ENCODE assay signal across 8 mouse cellular contexts in the genomic region with DNA sequence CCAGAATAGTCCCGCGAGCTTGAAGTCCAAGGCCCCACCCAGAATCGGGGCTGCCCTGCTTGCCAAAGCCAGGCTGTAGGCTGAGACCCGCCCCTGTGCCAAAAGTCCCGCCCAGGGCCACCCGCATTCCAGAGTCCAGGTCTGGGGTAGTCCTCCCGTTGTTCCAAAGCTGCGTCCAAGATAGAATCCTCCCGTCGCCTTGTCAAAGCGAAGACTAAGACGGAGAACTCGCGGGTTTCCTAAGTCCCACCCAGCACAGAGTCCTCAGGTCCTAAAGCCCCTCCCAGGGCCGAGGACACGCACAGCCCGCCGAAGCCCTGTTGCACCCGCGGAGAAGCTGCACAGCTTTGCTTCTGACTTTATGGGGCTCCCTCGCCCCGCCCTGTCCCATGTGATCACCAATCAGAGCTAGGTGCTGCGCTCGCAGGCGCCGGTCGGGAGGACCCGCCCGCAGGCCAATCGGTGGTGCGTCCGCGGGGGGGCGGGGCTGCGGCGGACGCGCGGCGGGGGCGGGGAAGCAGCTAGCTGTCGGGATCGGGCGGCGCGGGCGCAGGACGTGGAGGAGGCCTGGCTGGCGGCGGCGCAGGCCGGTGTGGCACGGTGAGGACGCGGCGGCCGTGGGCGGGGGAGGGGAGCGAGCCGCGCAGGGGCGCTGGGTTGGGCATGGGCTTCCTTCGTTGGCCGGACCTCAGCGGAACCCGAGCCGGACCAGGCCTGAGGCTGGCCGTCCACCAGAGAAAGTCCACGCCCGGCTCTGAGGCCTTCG. TPM values are rescaled to one million over a fixed set of nuclear protein-coding genes. Genes with fewer than 3 reads are reported as not detected.
DNase-seq lines count a peak whose midpoint lies in the region; ATAC-seq and TF ChIP-seq lines count a peak whose summit lies in the region.

A gene (plus strand): TSS at position 495 of the 766 bp plus-strand sequence.

- H3K36me3 ChIP-seq in MEL (ENCODE audit: control insufficient read depth in 1 of 2, insufficient read depth in 2 of 2, low read length in 2 of 2) = peaks cover 18% of the 10 kb centered on the region in 2 experiments
- peaks cover 17% of the 10 kb centered on the region for H3K36me3 ChIP-seq in forebrain, postnatal 0 days (ENCODE audit: insufficient read depth)
- peaks cover 14% of the 10 kb centered on the region for H3K36me3 ChIP-seq in lung, embryonic 15.5 days

- peak within 1 kb of the TSS; percentile 79 for H3K4me2 ChIP-seq in forebrain, postnatal 0 days (ENCODE audit: low read depth)
- peak within 1 kb of the TSS; percentile 70 for H3K4me2 ChIP-seq in lung, embryonic 15.5 days

- peak within 1 kb of the TSS; percentile 42 for H3K27ac ChIP-seq in MEL (ENCODE audit: control insufficient read depth, low read depth, low read length)
- H3K27ac ChIP-seq in cerebellum, adult 2 months (ENCODE audit: insufficient read depth, low read length) = no peak within 1 kb of the TSS
- H3K27ac ChIP-seq in forebrain, postnatal 0 days (ENCODE audit: low read depth, low read length) = peak within 1 kb of the TSS; percentile 43; the same call in 1 of the 2 replicates
- peak within 1 kb of the TSS; percentile 92 for H3K27ac ChIP-seq in lung, embryonic 15.5 days

- peaks cover 5 to 21% of the 10 kb centered on the region in 2 experiments for H3K4me1 ChIP-seq in MEL (ENCODE audit: control insufficient read depth in 1 of 2, insufficient read depth in 2 of 2, low read length in 2 of 2)
- peaks cover 5% of the 10 kb centered on the region; the same call in 1 of the 2 replicates for H3K4me1 ChIP-seq in cerebellum, adult 2 months (ENCODE audit: control insufficient read depth, insufficient read depth, low read length)
- H3K4me1 ChIP-seq in forebrain, postnatal 0 days (ENCODE audit: insufficient read depth) = peaks cover 4% of the 10 kb centered on the region; the same call in 1 of the 2 replicates
- peaks cover 23% of the 10 kb centered on the region for H3K4me1 ChIP-seq in lung, embryonic 15.5 days

- DNase-seq in MEL (ENCODE audit: low read depth, low spot score) = peak; percentile 99
- peak; percentile 91 to 96 for DNase-seq in cerebellum, adult 2 months
- DNase-seq in forebrain, postnatal 0 days = peak; percentile 90
- DNase-seq in heart, postnatal 4 days = peak; percentile 95
- DNase-seq in layer of hippocampus, adult 8-10 months (ENCODE audit: low spot score in 2 of 2) = peak; percentile 89
- peak; percentile 97 for DNase-seq in ovary, adult 18-20 months (ENCODE audit: low spot score)
- peak; percentile 95 for DNase-seq in thymus, postnatal 0 days (ENCODE audit: low spot score)

- under 1% methylated on average over 70 of the region's 71 CpGs for WGBS in cerebellum, adult 2 months
- WGBS in forebrain, postnatal 0 days = under 1% methylated on average over 70 of the region's 71 CpGs
- under 1% methylated on average over 66 of the region's 71 CpGs for WGBS in lung, embryonic 15.5 days

- TF ChIP-seq RAD21 in MEL (IDR thresholded peaks at IDR 0.05; ENCODE audit: low read depth, low read length) = no peak

- no peak for TF ChIP-seq CTCF in MEL (IDR thresholded peaks at IDR 0.05 in 2 of 3, conservative IDR thresholded peaks at IDR 0.05 in 1 of 3; ENCODE audit: control insufficient read depth in 1 of 3, insufficient read depth in 1 of 3, low read depth in 2 of 3, low read length in 3 of 3, poor library complexity in 1 of 3, severe bottlenecking in 1 of 3)
- TF ChIP-seq CTCF in cerebellum, adult 2 months (IDR thresholded peaks at IDR 0.05; ENCODE audit: borderline replicate concordance, insufficient read depth, low read depth, low read length) = no peak
- TF ChIP-seq CTCF in forebrain, postnatal 0 days (IDR thresholded peaks at IDR 0.05; ENCODE audit: low read depth) = no peak

- no peak for TF ChIP-seq EP300 in MEL (IDR thresholded peaks at IDR 0.05; ENCODE audit: low read depth in 1 of 2, low read length in 2 of 2)

- peak; percentile 77 to 88; a peak in 3 of 4 replicates for TF ChIP-seq POLR2A in MEL (IDR thresholded peaks at IDR 0.05; ENCODE audit: control insufficient read depth in 1 of 2, insufficient read depth in 1 of 2, low read depth in 1 of 2, low read length in 2 of 2, poor library complexity in 1 of 2)
- no peak for TF ChIP-seq POLR2A in cerebellum, adult 2 months (IDR thresholded peaks at IDR 0.05; ENCODE audit: borderline replicate concordance, insufficient read depth, low read length)

- no peaks in the 10 kb centered on the region for H3K27me3 ChIP-seq in MEL (ENCODE audit: control insufficient read depth in 1 of 2, insufficient read depth in 2 of 2, low read length in 2 of 2)
- no peaks in the 10 kb centered on the region for H3K27me3 ChIP-seq in cerebellum, adult 2 months (ENCODE audit: control insufficient read depth, insufficient read depth, low read length)
- no peaks in the 10 kb centered on the region for H3K27me3 ChIP-seq in forebrain, postnatal 0 days (ENCODE audit: insufficient read depth, low read length)
- H3K27me3 ChIP-seq in lung, embryonic 15.5 days = no peaks in the 10 kb centered on the region

- peak within 1 kb of the TSS; percentile 86 for H3K9ac ChIP-seq in MEL (ENCODE audit: control insufficient read depth, low read depth, low read length, poor library complexity, severe bottlenecking)
- peak within 1 kb of the TSS; percentile 57 for H3K9ac ChIP-seq in forebrain, postnatal 0 days
- peak within 1 kb of the TSS; percentile 60 for H3K9ac ChIP-seq in lung, embryonic 15.5 days

- peak within 1 kb of the TSS; percentile 71 to 90 for H3K4me3 ChIP-seq in MEL (ENCODE audit: control insufficient read depth in 1 of 2, insufficient read depth in 1 of 2, low read depth in 2 of 2, low read length in 2 of 2)
- H3K4me3 ChIP-seq in cerebellum, adult 2 months (replicated peaks; ENCODE audit: insufficient read depth, low read depth, low read length) = peak within 1 kb of the TSS; percentile 59
- H3K4me3 ChIP-seq in forebrain, postnatal 0 days (ENCODE audit: low read depth, low read length) = peak within 1 kb of the TSS; percentile 61
- H3K4me3 ChIP-seq in lung, embryonic 15.5 days = peak within 1 kb of the TSS; percentile 65

- no peaks in the 10 kb centered on the region for H3K9me3 ChIP-seq in MEL (replicated peaks; ENCODE audit: insufficient read depth, low read length)
- no peaks in the 10 kb centered on the region for H3K9me3 ChIP-seq in forebrain, postnatal 0 days (ENCODE audit: low read length)
- H3K9me3 ChIP-seq in lung, embryonic 15.5 days = no peaks in the 10 kb centered on the region

- H3K79me2 ChIP-seq in MEL (ENCODE audit: control insufficient read depth, insufficient read depth, low read length, poor library complexity) = peaks cover 11% of the 10 kb centered on the region

- ATAC-seq in forebrain, postnatal 0 days = peak; percentile 97
- peak; percentile 99 for ATAC-seq in lung, embryonic 15.5 days (ENCODE audit: borderline replicate concordance, extremely low read depth, low FRiP score, low TSS enrichment)

TF ChIP-seq in MEL, 35 proteins besides CTCF, POLR2A, EP300 and RAD21 (continues in another document):
- TF ChIP-seq JUND (IDR thresholded peaks at IDR 0.05; ENCODE audit: low read depth, low read length) = no peak
- no peak for TF ChIP-seq KAT2A (conservative IDR thresholded peaks at IDR 0.05; ENCODE audit: low read depth, low read length)
- TF ChIP-seq ZKSCAN1 (IDR thresholded peaks at IDR 0.05; ENCODE audit: low read depth, low read length) = no peak
- TF ChIP-seq MEF2A (IDR thresholded peaks at IDR 0.05; ENCODE audit: extremely low read depth, insufficient replicate concordance, low read depth, low read length, poor library complexity, severe bottlenecking) = no peak
- TF ChIP-seq GABPA (IDR thresholded peaks at IDR 0.05; ENCODE audit: low read depth, low read length) = no peak
- no peak for TF ChIP-seq MAFK (IDR thresholded peaks at IDR 0.05; ENCODE audit: borderline replicate concordance, low read depth, low read length)
- no peak for TF ChIP-seq ETS1 (IDR thresholded peaks at IDR 0.05; ENCODE audit: low read depth, low read length)
- peak; percentile 56; the same call in 1 of the 2 replicates for TF ChIP-seq E2F4 (IDR thresholded peaks at IDR 0.05; ENCODE audit: borderline replicate concordance, low read depth, low read length)
- TF ChIP-seq TCF12 (IDR thresholded peaks at IDR 0.05; ENCODE audit: low read depth, low read length) = peak; percentile 47; the same call in 1 of the 2 replicates
- no peak for TF ChIP-seq GATA1 (IDR thresholded peaks at IDR 0.05; ENCODE audit: low read depth, low read length)
- TF ChIP-seq ZNF384 (IDR thresholded peaks at IDR 0.05; ENCODE audit: low read depth, low read length) = no peak
- TF ChIP-seq MAX (IDR thresholded peaks at IDR 0.05; ENCODE audit: low read length) = peak; percentile 43
- TF ChIP-seq CHD2 (IDR thresholded peaks at IDR 0.05; ENCODE audit: low read length) = no peak; the same call in 1 of the 2 replicates
- no peak; the same call in 1 of the 2 replicates for TF ChIP-seq SMC3 (IDR thresholded peaks at IDR 0.05; ENCODE audit: low read depth, low read length)
- TF ChIP-seq TBP (IDR thresholded peaks at IDR 0.05; ENCODE audit: low read depth, low read length) = peak; percentile 62
- TF ChIP-seq SIN3A (IDR thresholded peaks at IDR 0.05; ENCODE audit: low read length) = peak; percentile 74
- no peak for TF ChIP-seq POLR2AphosphoS5 (IDR thresholded peaks at IDR 0.05; ENCODE audit: borderline replicate concordance, low read depth, low read length)
- TF ChIP-seq ELF1 (IDR thresholded peaks at IDR 0.05; ENCODE audit: low read depth, low read length) = no peak
- TF ChIP-seq TAL1 (IDR thresholded peaks at IDR 0.05; ENCODE audit: low read length) = no peak
- TF ChIP-seq MYB (IDR thresholded peaks at IDR 0.05; ENCODE audit: low read depth, low read length) = no peak
- TF ChIP-seq MYC (IDR thresholded peaks at IDR 0.05; ENCODE audit: low read depth, low read length) = no peak
- TF ChIP-seq POLR2AphosphoS2 (IDR thresholded peaks at IDR 0.05; ENCODE audit: low read length) = peak; percentile 98

RNA-seq across cellular contexts. Expression of the gene that starts here (rescaled TPM):
- 10.8 and 12.0 TPM in 2 replicates for total RNA-seq in MEL (2012; rRNA removed)
- 1 to 10 TPM in 1 of 2 experiments, not detected in 1; 9.7 TPM for polyA plus RNA-seq in MEL (2012; ENCODE audit: insufficient read depth in 1 of 2, insufficient read length in 2 of 2, low read depth in 1 of 2, low replicate concordance in 2 of 2, missing spikeins in 1 of 2)
- 5.7 and 6.3 TPM in 2 replicates for polyA plus RNA-seq in cerebellum, adult 2 months (2012; rRNA removed)
- 2.7 and 4.4 TPM in 2 replicates for total RNA-seq in forebrain, postnatal 0 days (2014; rRNA removed)
- 1.8 and 2.1 TPM in 2 replicates for polyA plus RNA-seq in forebrain, postnatal 0 days (2015; fragmentation: Nextera tagmentation; extraction: Ambion mirVana)
- total RNA-seq in heart, postnatal 4 days (2021) = 10 to 100 TPM; 15.3 to 16.8 TPM
- total RNA-seq in layer of hippocampus, adult 8-10 months (2022) = 10 to 100 TPM; 12.2 to 14.6 (median 13.8) TPM
- 6.1 and 6.3 TPM in 2 replicates for polyA plus RNA-seq in lung, embryonic 15.5 days (2015; fragmentation: Nextera tagmentation; extraction: Ambion mirVana)
- polyA plus RNA-seq in thymus, postnatal 0 days (2015; fragmentation: Nextera tagmentation; extraction: Ambion mirVana) = 0.68 and 0.86 TPM in 2 replicates

Comparison
In these comparisons a context has a peak if more than half of its experiments do, and no peak if none do; other contexts are left out.
1. Peak in DNase-seq in thymus, postnatal 0 days; RNA of the gene not detected or under 1 TPM.